Mouse (Mus musculus): ENCODE measurements around the gene Nxph4.

GRCm38 (mm10) chr10:127569450-127569849 lies 35.1 kb upstream of the Nxph4 start:
- TF ChIP-seq CTCF (IDR thresholded peaks at IDR 0.05; ENCODE audit: low read depth, low read length) = peak; percentile 71
- no peak for TF ChIP-seq GATA1 (IDR thresholded peaks at IDR 0.05; ENCODE audit: borderline replicate concordance, low read length)
- no peak for TF ChIP-seq TAL1 (conservative IDR thresholded peaks at IDR 0.05; ENCODE audit: low read depth, low read length)
- TF ChIP-seq GATA2 (IDR thresholded peaks at IDR 0.05; ENCODE audit: borderline replicate concordance, low read depth, low read length) = no peak
- TF ChIP-seq POLR2AphosphoS5 (IDR thresholded peaks at IDR 0.05; ENCODE audit: insufficient replicate concordance, low read depth, low read length) = no peak

All from G1E (cell line).